In the genomic region with DNA sequence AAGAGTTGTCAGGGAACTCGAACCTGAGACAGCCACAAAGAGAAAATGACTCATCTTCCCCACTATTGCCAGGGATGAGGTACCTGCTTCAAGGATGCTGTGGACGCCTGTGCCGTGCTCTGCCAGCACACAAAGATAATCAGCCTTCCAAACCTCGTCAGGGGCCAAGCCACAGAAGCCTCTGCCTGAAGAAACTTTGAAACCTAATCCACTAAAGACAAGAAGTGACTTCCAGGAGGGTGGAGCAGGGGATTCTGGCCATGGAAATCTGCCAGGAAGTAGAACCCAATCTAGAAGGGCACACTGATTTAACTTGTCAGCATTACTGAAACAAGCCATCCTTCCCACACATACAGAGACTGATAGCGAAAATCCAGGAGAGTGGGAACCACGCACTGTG, we compare ENCODE assay signal across 22 mouse cellular contexts.
"Had no signal": no experiment of that assay in that cellular context is flagged by ENCODE, and none has a peak within 500 bp of the region (broad histone marks: within the 10 kb centered on the region; RNA-seq: fewer than 3 reads in every experiment).

No protein-coding gene starts in this region.

- H3K4me3 ChIP-seq: hindbrain, embryonic 10.5 days; hindbrain, embryonic 12.5 days; layer of hippocampus, adult 2 months; limb, embryonic 13.5 days; limb, embryonic 15.5 days; liver, embryonic 12.5 days had no signal

- H3K4me1 ChIP-seq: liver, embryonic 12.5 days had no signal

- H3K27ac ChIP-seq: hindbrain, embryonic 10.5 days; hindbrain, embryonic 12.5 days; hindbrain, embryonic 14.5 days; layer of hippocampus, adult 2 months; limb, embryonic 13.5 days; limb, embryonic 15.5 days; liver, embryonic 12.5 days; liver, embryonic 14.5 days had no signal

- DNase-seq: gastrocnemius, postnatal 10 days; gastrocnemius, postnatal 25 days; heart, postnatal 10 days; heart, postnatal 4 days; kidney, adult 11 months; kidney, adult 2 months; kidney, postnatal 10 days; kidney, postnatal 25 days; kidney, postnatal 4 days; layer of hippocampus, postnatal 36 days; left cerebral cortex, postnatal 4 days had no signal

- H3K27me3 ChIP-seq: hindbrain, embryonic 12.5 days; limb, embryonic 13.5 days; limb, embryonic 15.5 days; liver, embryonic 12.5 days had no signal

- ATAC-seq: hindbrain, embryonic 16.5 days; intestine, embryonic 16.5 days; liver, embryonic 12.5 days had no signal

- H3K36me3 ChIP-seq: hindbrain, embryonic 10.5 days; hindbrain, embryonic 12.5 days; limb, embryonic 13.5 days; limb, embryonic 15.5 days; liver, embryonic 12.5 days had no signal

- H3K4me2 ChIP-seq: heart, embryonic 11.5 days; hindbrain, embryonic 12.5 days; hindbrain, embryonic 14.5 days; limb, embryonic 13.5 days; limb, embryonic 15.5 days; liver, embryonic 12.5 days had no signal

- H3K9me3 ChIP-seq: hindbrain, embryonic 10.5 days; hindbrain, embryonic 12.5 days; limb, embryonic 13.5 days; limb, embryonic 15.5 days; liver, embryonic 12.5 days had no signal

- H3K9ac ChIP-seq: hindbrain, embryonic 12.5 days; hindbrain, embryonic 14.5 days; limb, embryonic 13.5 days; limb, embryonic 15.5 days; liver, embryonic 12.5 days; liver, embryonic 14.5 days had no signal
